Mouse (Mus musculus) R1 (cell line): Measurements from ENCODE around the gene Lrrc73.

Experiments used
- DNase-seq: peaks from one replicate; pipeline ENCODE4 v3.0.0-alpha.2; 2018; ENCODE audit warnings: low read depth, low spot score

Gene Lrrc73

DNA sequence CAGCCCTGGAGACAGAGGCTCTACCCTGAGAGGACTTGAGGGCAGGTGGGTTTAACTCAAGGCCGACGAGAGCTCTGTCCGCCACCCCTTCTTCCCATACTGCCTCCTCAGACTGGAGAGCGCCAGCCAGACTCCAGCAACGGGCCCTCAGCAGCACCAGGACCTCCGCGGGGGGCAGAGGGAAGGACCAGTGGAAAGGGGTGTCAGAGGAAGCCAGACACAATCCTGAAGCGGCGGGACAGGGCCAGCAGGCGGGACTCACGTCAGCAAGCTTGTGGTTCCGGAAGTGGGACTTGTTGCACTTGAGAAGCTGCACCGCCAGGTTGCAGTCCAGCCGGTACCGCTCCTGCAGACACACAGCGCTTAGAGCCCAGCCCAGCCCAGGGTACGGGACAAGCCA is 6.3 kb downstream of the Lrrc73 start:
- DNase-seq, result no peak

GRCm38 (mm10) chr17:46262201-46262694 is 8.9 kb downstream of the Lrrc73 start:
- DNase-seq, result no peak

- no peak for DNase-seq
These were observed 12.2 kb downstream of the Lrrc73 start for GRCm38 (mm10) chr17:46265502-46265901.

DNA sequence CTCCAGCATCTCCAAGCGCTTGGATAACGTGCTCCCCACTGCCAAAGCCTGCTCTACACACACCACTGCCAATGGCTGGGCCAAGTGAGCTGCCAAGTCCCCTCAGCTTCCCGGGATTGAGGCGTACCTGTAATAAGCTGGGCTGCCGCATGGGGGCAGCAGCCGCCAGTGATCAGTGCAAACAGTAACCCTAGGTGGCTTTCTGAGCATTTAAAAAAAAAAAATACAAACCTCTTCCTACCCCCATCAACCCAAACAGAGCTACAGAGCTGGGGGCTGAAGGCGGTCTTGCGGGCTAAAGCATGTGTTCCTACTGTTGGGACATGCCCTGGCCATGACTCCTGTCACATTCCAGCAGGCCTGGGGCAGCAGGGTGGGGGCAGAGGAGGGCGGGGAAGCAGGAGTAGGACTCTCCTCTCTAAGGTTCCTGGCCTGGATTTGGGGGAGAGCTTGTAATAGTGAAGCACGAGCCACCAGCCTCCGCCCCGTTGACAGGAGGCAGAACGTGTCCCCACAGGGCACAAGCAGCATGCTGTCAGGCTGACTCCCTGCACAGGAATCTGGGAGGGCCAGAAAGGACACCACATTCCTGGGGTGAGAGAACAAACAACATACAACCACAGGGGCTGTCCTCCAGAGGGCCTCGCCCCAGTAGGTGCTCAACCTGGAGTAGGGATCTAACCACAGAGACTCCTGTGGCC is 12.7 kb downstream of the Lrrc73 start:
- DNase-seq, result peak; percentile 91

- DNase-seq, result peak; percentile 75
These were observed 13.7 kb downstream of the Lrrc73 start for GRCm38 (mm10) chr17:46266986-46267385.

GRCm38 (mm10) chr17:46267511-46267910 is 14.2 kb downstream of the Lrrc73 start:
- no peak for DNase-seq

- no peak for DNase-seq
These were observed 14.8 kb downstream of the Lrrc73 start for GRCm38 (mm10) chr17:46268026-46268720.

DNA sequence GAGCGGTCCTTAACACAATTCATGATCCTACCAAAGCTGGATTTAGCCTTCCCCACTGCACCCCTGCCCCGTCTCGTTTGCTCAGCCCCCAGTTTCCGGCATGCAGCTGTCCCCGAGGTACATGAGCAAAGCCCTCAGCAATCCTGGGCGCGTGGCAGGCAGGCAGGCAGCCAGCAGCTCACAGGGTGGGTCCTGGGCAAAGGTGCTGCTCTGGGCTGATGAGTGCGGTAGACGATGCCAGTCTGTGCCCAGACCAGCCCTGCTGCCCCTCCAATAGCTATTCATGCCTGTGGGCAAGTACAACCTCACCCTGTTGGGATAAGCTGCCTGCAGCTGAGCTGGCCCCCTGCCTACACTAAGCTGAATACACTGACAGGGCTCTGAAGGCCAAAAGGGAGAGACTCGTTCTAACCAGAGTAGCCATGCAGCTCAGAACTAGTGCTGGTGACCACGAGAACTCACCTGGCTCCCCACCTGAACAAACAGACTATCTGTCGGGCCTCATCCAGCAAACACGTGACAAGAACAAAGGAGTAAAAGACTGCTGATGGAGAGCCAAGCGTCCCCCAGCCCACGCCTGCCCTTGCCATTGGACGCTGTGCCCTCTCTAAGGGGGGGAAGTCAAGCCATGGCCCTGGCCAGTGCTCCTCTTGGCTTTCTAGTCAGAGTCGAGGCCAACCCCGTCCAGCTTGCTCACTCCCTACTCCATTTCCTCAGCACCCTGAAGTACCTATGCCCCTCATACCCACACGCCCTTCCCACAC is 16.6 kb downstream of the Lrrc73 start:
- no peak for DNase-seq

DNA sequence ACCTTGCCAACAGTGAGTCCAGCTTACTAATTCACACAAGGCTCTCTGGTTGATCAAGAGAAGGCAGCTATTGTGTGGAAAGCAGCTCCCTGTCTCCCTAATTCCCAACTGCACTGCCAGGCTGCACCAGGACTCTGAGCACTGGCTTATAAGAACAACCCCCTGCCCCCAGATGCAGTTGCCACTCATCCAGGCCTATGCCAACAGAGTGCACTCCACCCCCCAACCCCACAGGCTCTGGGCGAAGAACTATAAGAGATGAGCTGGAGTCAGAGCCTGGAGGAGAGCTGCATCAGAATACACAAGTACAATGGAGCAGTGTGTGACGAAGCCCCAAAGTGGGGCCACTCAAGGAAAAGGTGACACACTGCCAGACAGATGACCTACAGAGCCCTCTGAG is 18.7 kb downstream of the Lrrc73 start:
- DNase-seq, result no peak

DNA sequence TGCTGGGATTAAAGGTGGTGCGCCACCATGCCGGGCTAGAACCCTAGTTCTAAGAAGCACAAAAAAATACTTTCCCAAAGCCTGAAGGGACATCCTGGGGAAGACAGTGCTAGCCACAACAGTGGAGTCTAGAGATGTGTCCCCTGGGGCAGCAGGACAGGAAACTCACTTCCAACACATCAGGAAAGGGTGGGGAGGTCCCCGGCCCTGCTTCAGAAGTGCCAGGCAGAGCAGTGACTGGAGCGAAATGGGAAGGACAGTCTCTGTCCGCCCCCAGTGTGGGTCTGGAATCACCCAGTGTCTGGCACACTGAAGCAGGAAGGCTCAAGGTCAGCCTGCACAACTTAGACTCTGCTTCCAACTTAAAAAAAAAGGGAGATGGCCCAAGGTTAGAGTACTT is 19.3 kb downstream of the Lrrc73 start:
- no peak for DNase-seq

DNA sequence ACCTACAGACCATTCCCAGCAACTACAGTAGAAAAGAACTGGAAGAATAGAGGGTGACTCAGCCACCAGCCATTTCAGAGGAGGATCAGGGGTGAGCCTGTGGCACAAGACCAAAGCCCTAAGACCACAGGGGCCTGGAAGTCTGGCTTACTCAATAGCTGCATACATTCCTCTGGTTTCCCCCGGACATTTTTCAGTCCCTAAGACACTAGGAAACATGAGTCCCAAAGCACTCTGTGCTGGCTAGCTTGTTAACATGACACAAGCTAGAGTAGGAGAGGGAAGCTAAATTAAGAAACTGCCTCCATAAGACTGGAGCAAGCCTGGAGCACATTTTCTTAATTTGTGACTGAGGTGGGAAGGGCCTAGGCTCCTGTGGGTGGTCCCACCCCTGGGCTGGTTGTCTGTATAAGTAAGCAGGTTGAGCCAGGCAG is 20.5 kb downstream of the Lrrc73 start:
- DNase-seq, result peak; percentile 74

GRCm38 (mm10) chr17:46274465-46274864 is 21.1 kb downstream of the Lrrc73 start:
- DNase-seq, result no peak

DNA sequence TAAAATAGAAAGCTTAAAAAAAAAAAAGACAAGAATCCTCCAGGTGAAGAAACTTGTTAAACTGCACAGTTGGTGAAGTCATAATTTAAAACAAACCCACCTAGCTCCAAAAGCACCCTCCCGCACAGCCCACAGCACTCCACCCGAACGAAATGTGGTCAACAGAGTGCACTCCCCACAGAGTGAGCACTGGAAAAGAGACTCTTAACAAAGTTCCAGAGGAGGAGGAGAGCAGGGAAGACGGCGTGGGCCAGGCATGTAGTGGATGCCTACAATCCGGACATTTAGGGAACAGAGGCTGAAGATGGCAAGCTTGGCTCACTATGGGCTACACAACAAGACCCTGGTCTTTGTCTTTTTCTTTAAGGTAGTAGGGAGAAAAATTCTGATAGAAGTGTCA is 21.7 kb downstream of the Lrrc73 start:
- DNase-seq, result no peak

DNA sequence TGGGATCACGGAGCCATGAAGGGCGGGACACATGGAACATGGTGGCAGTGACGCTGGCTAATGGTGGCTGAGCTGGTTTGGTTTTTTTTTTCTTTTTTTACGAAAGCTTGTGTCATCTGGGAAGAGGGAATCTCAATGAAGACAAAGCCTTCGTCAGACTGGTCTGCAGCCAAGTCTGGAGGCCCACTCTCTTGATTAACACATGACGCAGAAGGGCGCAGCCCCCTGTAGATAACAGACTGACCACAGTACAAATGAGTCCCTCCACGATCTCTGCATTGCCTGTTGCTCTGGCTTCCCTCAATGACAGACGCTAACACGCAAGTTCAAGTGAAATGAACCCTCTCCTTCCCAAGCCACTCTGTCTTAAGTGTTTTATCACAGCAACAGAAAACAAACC is 22.2 kb downstream of the Lrrc73 start:
- DNase-seq, result no peak

DNA sequence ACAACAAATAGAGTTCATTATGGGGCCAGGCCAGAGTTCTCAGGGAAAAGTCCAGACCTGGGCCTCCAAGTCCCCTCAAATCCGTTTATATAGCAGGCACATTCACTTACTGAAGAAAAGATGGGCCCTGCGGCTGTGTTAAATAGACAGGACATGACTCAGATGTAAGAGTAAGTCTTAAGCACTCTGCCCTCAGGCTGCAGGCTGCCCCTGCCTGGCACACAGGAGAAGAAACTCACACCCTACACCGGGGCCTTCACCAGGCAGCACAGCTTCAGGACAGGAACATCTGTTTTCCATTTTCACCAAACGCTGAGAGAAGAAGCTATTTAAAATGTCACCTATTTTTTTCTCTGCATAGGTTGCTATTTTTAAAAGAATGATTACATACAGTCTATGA is 24.3 kb downstream of the Lrrc73 start:
- no peak for DNase-seq

DNA sequence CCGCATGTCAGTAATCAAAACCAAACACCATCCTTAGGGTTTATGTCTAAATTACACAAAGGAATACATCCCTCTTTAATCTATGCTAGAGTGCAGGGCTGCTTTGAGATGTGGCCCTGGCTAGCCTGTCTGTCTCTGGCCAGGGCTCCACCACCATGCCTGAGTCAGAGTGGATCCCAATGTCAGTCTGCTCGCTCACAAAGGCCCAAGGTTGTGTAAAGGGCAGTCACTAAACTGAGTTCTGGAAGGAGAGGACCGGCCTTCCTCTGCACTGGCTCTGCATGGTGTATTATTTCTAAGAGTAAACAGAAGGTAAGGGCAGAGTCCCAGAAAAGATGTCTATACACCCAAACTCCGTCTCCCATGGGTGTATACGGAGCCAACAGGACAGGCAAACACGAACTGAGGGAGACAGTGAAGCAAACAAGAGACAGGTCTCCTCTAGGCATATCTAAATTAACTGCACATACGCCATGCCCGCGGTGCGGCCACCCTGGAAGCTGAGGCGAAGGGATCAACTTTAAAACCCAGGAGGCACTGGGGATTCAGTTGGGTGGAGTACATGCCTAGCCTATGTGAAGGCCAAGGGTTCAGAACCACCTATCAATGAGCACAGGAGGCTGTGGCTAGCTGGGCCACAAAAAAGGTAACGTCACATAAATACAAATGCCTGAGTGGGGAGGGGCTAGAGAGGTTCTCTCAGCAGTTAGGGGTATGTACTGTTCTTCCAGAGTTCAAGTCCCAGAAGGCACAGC is 24.9 kb downstream of the Lrrc73 start:
- DNase-seq, result no peak

- peak; percentile 95 for DNase-seq
These were observed 29.3 kb downstream of the Lrrc73 start, which contains the start of gene Tjap1 for GRCm38 (mm10) chr17:46282483-46283123. TSS of gene Tjap1 (minus strand) at chr17:46283026.

- no peak for DNase-seq
These were observed 29.8 kb downstream of the Lrrc73 start for GRCm38 (mm10) chr17:46283140-46283539.

DNA sequence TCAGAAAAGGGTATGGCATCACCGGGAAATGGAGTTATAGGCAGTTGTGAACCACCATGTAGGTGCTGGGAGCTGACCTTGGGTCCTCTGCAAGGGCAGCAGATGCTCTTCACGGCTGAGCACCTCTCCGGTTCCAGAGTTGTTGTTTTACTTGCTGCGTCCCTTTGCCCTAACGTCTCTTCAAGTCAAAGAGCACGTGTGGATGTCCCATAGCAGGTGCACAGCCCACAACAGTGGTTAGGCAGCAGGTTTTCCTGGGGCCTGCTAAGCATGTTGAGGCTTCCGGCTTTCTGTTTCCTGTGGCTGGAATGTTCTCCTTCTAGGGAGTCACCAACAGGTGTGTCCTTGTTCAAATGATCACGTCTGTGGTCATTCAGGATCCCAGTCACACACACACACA is 30.6 kb downstream of the Lrrc73 start:
- DNase-seq, result no peak

DNA sequence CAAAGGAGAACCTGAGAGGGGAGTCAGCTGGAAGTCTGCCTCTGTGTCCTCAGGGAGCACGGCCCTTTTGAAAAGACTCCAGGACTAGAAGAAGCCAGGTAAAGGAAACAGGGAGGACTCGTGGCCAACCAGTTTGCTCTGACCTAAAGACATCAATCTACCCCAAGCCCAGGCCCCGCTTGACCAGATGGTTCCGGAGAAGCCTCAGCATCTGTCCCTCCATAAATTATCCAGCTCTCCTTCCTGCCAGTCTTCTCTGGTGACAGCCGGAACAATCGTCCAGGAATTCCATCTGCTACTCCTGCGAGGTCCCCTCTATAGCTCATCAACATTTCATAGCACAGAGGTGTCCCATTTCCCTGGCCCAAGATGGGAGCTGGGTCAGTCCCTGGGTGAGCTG is 31.3 kb downstream of the Lrrc73 start:
- no peak for DNase-seq

DNA sequence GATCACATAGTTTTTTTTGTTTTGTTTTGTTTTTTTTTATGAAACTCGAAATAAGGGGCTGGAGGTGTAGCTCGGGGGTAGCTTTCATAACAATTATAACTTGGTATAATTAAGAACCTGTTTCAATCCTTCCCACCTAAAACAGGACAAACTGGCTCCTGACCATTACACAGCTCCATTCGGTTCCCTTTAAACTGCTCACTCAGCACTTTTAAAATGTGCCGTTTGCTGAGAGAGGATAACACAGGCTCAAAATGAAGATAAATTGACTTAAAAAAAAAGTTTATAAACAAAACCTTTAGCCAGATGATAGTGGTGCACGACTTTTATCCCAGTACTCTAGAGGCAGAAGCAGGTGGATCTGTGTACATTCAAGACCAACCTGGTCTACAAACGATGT is 32.1 kb downstream of the Lrrc73 start:
- no peak for DNase-seq
